Comparison of ENCODE assay signal across 8 mouse cellular contexts in the genomic region with DNA sequence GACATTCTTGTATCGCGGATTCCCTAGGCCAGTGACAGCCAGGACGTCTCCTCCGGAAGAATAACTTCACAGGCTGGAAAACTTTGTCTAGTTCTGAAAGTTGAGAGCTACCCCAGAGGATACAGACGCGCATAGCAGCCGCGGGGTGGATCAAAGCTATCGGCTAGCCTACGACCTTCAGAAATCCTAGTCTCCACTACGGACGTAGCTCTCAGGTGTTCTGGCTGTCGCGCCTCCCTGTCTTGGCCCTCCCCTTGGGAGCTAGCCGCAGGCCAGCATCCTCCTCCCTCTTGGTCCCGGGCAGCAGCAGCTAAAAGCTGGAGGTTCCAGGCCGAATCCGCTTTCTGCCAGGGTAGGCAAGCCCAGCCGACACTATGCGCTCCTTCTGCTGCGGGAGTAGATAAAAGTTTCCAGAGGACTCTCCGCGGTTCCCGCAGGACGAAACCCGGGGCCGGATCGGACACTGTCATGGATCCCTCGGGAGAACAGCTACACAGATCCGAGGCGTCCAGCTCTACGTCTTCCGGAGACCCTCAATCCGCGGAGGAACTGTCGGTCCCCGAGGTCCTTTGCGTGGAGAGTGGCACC. TPM values are rescaled to one million over a fixed set of nuclear protein-coding genes. Genes with fewer than 3 reads are reported as not detected.
DNase-seq lines count a peak whose midpoint lies in the region; ATAC-seq lines count a peak whose summit lies in the region.

No protein-coding gene starts in this region.

- DNase-seq in thymus, postnatal 0 days (ENCODE audit: low spot score) = peak; percentile 6
- no peak for DNase-seq in thymus, postnatal 25 days
- DNase-seq in limb, embryonic 11.5 days (ENCODE audit: low spot score) = peak; percentile 61
- no peak for DNase-seq in layer of hippocampus, adult 11-12 months (ENCODE audit: low spot score)

- H3K4me3 ChIP-seq in erythroblast, embryonic 14.5 days (replicated peaks) = peak overlapping the region; percentile 30
- H3K4me3 ChIP-seq in heart, embryonic 14.5 days (ENCODE audit: control insufficient read depth in 1 of 2, insufficient read depth in 1 of 2, low read depth in 1 of 2, low read length in 2 of 2) = peak overlapping the region; percentile 58 to 72
- peak overlapping the region; percentile 61 for H3K4me3 ChIP-seq in limb, embryonic 11.5 days (ENCODE audit: low read depth, low read length)
- peak overlapping the region; percentile 60 for H3K4me3 ChIP-seq in neural tube, embryonic 14.5 days (ENCODE audit: low read depth, low read length)

- peak overlapping the region; percentile 81 for H3K9ac ChIP-seq in heart, embryonic 14.5 days (ENCODE audit: low read length)
- H3K9ac ChIP-seq in limb, embryonic 11.5 days (ENCODE audit: low read length) = peak overlapping the region; percentile 61
- peak overlapping the region; percentile 46 for H3K9ac ChIP-seq in neural tube, embryonic 14.5 days (replicated peaks; ENCODE audit: low read depth, low read length)

- peak overlapping the region; percentile 56 to 63; a peak in 3 of 4 replicates for H3K27ac ChIP-seq in heart, embryonic 14.5 days (replicated peaks in 1 of 2; ENCODE audit: control insufficient read depth in 1 of 2, insufficient read depth in 1 of 2, low read depth in 2 of 2, low read length in 2 of 2)
- no peak overlapping the region for H3K27ac ChIP-seq in limb, embryonic 11.5 days (replicated peaks; ENCODE audit: low read depth, low read length)
- H3K27ac ChIP-seq in neural tube, embryonic 14.5 days (ENCODE audit: low read depth, low read length) = no peak overlapping the region

- H3K9me3 ChIP-seq in erythroblast, embryonic 14.5 days (ENCODE audit: control insufficient read depth, low read length) = peaks cover 2% of the 10 kb centered on the region; the same call in 1 of the 2 replicates
- H3K9me3 ChIP-seq in heart, embryonic 14.5 days (ENCODE audit: control insufficient read depth, low read length) = no peaks in the 10 kb centered on the region; the same call in 1 of the 2 replicates
- no peaks in the 10 kb centered on the region for H3K9me3 ChIP-seq in limb, embryonic 11.5 days (ENCODE audit: control insufficient read depth, low read length)
- H3K9me3 ChIP-seq in neural tube, embryonic 14.5 days (ENCODE audit: control insufficient read depth, low read length) = no peaks in the 10 kb centered on the region

- H3K4me1 ChIP-seq in erythroblast, embryonic 14.5 days (ENCODE audit: control insufficient read depth) = no peaks in the 10 kb centered on the region
- H3K4me1 ChIP-seq in heart, embryonic 14.5 days (ENCODE audit: control insufficient read depth in 2 of 2, insufficient read depth in 2 of 2, low read length in 2 of 2) = peaks cover 6 to 10% of the 10 kb centered on the region in 2 experiments; a peak in 2 of 4 replicates
- 0 out of 2 replicates have a peak, but pooled peaks cover 3% of the 10 kb centered on the region for H3K4me1 ChIP-seq in limb, embryonic 11.5 days (ENCODE audit: control insufficient read depth, insufficient read depth, low read length)
- H3K4me1 ChIP-seq in neural tube, embryonic 14.5 days (ENCODE audit: control insufficient read depth, insufficient read depth, low read length) = peaks cover 6% of the 10 kb centered on the region; the same call in 1 of the 2 replicates

- peaks cover 46% of the 10 kb centered on the region for H3K27me3 ChIP-seq in erythroblast, embryonic 14.5 days (ENCODE audit: control insufficient read depth)
- no peaks in the 10 kb centered on the region; the same call in 1 of the 2 replicates for H3K27me3 ChIP-seq in heart, embryonic 14.5 days (ENCODE audit: control insufficient read depth, insufficient read depth, low read length)
- H3K27me3 ChIP-seq in limb, embryonic 11.5 days (ENCODE audit: control insufficient read depth, insufficient read depth, low read length) = peaks cover 3% of the 10 kb centered on the region; the same call in 1 of the 2 replicates
- peaks cover 20% of the 10 kb centered on the region for H3K27me3 ChIP-seq in neural tube, embryonic 14.5 days (ENCODE audit: control insufficient read depth, insufficient read depth, low read length)

- peak overlapping the region; percentile 100 for H3K4me2 ChIP-seq in heart, embryonic 14.5 days (ENCODE audit: low read length)
- H3K4me2 ChIP-seq in limb, embryonic 11.5 days (ENCODE audit: low read depth, severe bottlenecking) = peak overlapping the region; percentile 99
- peak overlapping the region; percentile 100 for H3K4me2 ChIP-seq in neural tube, embryonic 14.5 days (ENCODE audit: low read depth, low read length)

- WGBS in heart, embryonic 14.5 days = under 1% methylated on average over 38 of the region's 38 CpGs
- under 1% methylated on average over 38 of the region's 38 CpGs for WGBS in limb, embryonic 11.5 days
- under 1% methylated on average over 38 of the region's 38 CpGs for WGBS in neural tube, embryonic 14.5 days

- H3K36me3 ChIP-seq in erythroblast, embryonic 14.5 days (ENCODE audit: control insufficient read depth) = no peaks in the 10 kb centered on the region
- H3K36me3 ChIP-seq in heart, embryonic 14.5 days (ENCODE audit: control insufficient read depth, insufficient read depth, low read length) = no peaks in the 10 kb centered on the region
- H3K36me3 ChIP-seq in limb, embryonic 11.5 days (ENCODE audit: control insufficient read depth, insufficient read depth, low read length) = no peaks in the 10 kb centered on the region
- H3K36me3 ChIP-seq in neural tube, embryonic 14.5 days (ENCODE audit: control insufficient read depth, insufficient read depth, low read length) = no peaks in the 10 kb centered on the region

- ATAC-seq in erythroblast, adult 5-6 weeks (replicated peaks; ENCODE audit: low FRiP score, poor library complexity, severe bottlenecking) = no peak; the same call in 1 of the 2 replicates
- peak; percentile 20; the same call in 1 of the 2 replicates for ATAC-seq in heart, embryonic 14.5 days (ENCODE audit: insufficient number of reproducible peaks, insufficient read depth, low FRiP score, low read depth)
- ATAC-seq in limb, embryonic 11.5 days (ENCODE audit: insufficient number of reproducible peaks, low FRiP score, low TSS enrichment, low read depth) = peak; percentile 68; the same call in 1 of the 2 replicates
- peak; percentile 48 for ATAC-seq in neural tube, embryonic 14.5 days (ENCODE audit: low read depth)

RNA-seq across cellular contexts. Expression of gene Ppp1r3g, which starts 9.6 kb away (rescaled TPM):
- not detected in 2 replicates for polyA plus RNA-seq in erythroblast, embryonic 14.5 days (2012)
- not detected in 2 replicates for total RNA-seq in erythroblast, adult 5-6 weeks (2015; ENCODE audit: low replicate concordance)
- total RNA-seq in erythroblast, adult 5-6 weeks (2017; ENCODE audit: low replicate concordance) = not detected in 2 replicates
- not detected in 2 replicates for polyA plus RNA-seq in thymus, postnatal 0 days (2015; fragmentation: Nextera tagmentation; extraction: Ambion mirVana)
- polyA plus RNA-seq in heart, embryonic 14.5 days (2014; fragmentation: Nextera tagmentation; extraction: Ambion mirVana) = 3.9 and 4.3 TPM in 2 replicates
- 0.92 and 1.6 TPM in 2 replicates for polyA plus RNA-seq in limb, embryonic 11.5 days (2014; fragmentation: Nextera tagmentation; extraction: Ambion mirVana)
- 0.10 and 0.43 TPM in 2 replicates for polyA plus RNA-seq in neural tube, embryonic 14.5 days (2014; fragmentation: Nextera tagmentation; extraction: Ambion mirVana)

Comparison
In these comparisons a context has a peak if more than half of its experiments do, and no peak if none do; other contexts are left out.
1. DNase-seq: peak in thymus, postnatal 0 days (single experiment) and limb, embryonic 11.5 days (single experiment); none in thymus, postnatal 25 days (single experiment) and layer of hippocampus, adult 11-12 months (single experiment).
2. H3K27ac ChIP-seq: peak in heart, embryonic 14.5 days (2 of 2); none in limb, embryonic 11.5 days (single experiment) and neural tube, embryonic 14.5 days (single experiment).
3. Peak in every context shown above with its lines, with median percentiles within 50 percentile points of each other: H3K4me3 ChIP-seq, H3K4me2 ChIP-seq and H3K9ac ChIP-seq.